Mouse (Mus musculus): ENCODE measurements around the gene 2300003K06Rik.

DNA sequence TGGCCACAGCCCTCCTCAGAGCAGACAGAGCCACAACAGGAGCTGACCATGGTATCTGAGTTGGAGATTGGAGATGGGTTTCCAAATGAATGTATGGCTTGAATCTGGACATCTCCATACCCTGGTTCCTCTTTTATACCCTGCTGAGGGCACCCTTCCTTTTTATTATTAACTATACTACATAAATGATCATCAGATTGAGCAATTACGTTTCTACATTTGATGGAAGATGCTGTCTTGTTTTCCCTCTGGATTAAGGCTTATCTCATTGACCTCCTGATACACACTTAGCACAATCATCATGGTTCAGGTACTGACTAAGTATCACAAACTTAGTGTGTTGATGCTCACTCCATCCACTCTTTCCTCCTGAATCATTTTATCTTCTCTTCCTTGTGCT, at the start of gene 2300003K06Rik:
- no peak for TF ChIP-seq CTCF (IDR thresholded peaks at IDR 0.05; ENCODE audit: insufficient read depth, low read length)
- no peak for TF ChIP-seq POLR2A (IDR thresholded peaks at IDR 0.05; ENCODE audit: borderline replicate concordance, extremely low read depth, low read depth, low read length)

Measured in lung, adult 2 months (tissue).